Mouse (Mus musculus) CH12.LX (cell line): ENCODE data around the gene Prlr.
A peak's percentile ranks its signal among the peaks of the same experiment; 100 is the strongest.

Experiments
- BHLHE40 ChIP-seq: IDR thresholded peaks from 2 replicates; pipeline ENCODE4 v1.6.1; 2011; ENCODE audit warnings: mild to moderate bottlenecking, low read depth, low read length, improper control_type of control experiment
- CHD2 ChIP-seq: IDR thresholded peaks from 2 replicates; pipeline ENCODE4 v1.6.1; 2011; ENCODE audit warnings: low read length, improper control_type of control experiment
- CTCF ChIP-seq, 2 experiments: IDR thresholded peaks in 1 of 2; conservative IDR thresholded peaks in 1 of 2; 2 replicates each; pipeline ENCODE4 v1.5.1; 2011 to 2012; ENCODE audit warnings: low read depth in 2 of 2, low read length in 2 of 2, improper control_type of control experiment in 1 of 2, inconsistent platforms in 1 of 2, mild to moderate bottlenecking in 1 of 2, moderate library complexity in 1 of 2
- E2F4 ChIP-seq: IDR thresholded peaks from 2 replicates; pipeline ENCODE4 v1.6.1; 2011; ENCODE audit warnings: low read depth, low read length, improper control_type of control experiment; ENCODE audit not compliant: insufficient replicate concordance
- MYC ChIP-seq: IDR thresholded peaks from 2 replicates; pipeline ENCODE4 v1.6.1; 2011; ENCODE audit warnings: low read depth, mild to moderate bottlenecking, improper control_type of control experiment, low read length
- POLR2A ChIP-seq: IDR thresholded peaks from 2 replicates; pipeline ENCODE4 v1.6.1; 2011; ENCODE audit warnings: low read depth, mild to moderate bottlenecking, improper control_type of control experiment, low read length
- POLR2AphosphoS2 ChIP-seq: IDR thresholded peaks from 2 replicates; pipeline ENCODE4 v1.6.1; 2011; ENCODE audit warnings: low read depth, low read length, improper control_type of control experiment
- RCOR1 ChIP-seq: conservative IDR thresholded peaks from 2 replicates; pipeline ENCODE4 v1.6.1; 2012; ENCODE audit warnings: low read depth, mild to moderate bottlenecking, inconsistent platforms, low read length, improper control_type of control experiment
- UBTF ChIP-seq: IDR thresholded peaks from 2 replicates; pipeline ENCODE4 v1.6.1; 2012; ENCODE audit warnings: low read depth, mild to moderate bottlenecking, inconsistent platforms, low read length, improper control_type of control experiment, moderate library complexity

GRCm38 (mm10) chr15:10144520-10144919, 32.5 kb upstream of the Prlr start:
- TF ChIP-seq E2F4 = no peak
- no peak for TF ChIP-seq POLR2A
- TF ChIP-seq CHD2 = no peak
- no peak for TF ChIP-seq UBTF
- no peak for TF ChIP-seq MYC
- no peak for TF ChIP-seq POLR2AphosphoS2
- TF ChIP-seq CTCF (conservative IDR thresholded peaks at IDR 0.05 in 1 of 2, IDR thresholded peaks at IDR 0.05 in 1 of 2; ENCODE audit: low read depth in 2 of 2, low read length in 2 of 2) = no peak
- TF ChIP-seq RCOR1 = 0 out of 2 replicates have a peak, but pooled peaks have one; percentile 41
- TF ChIP-seq BHLHE40 = peak; percentile 84
